Mouse (Mus musculus) frontal cortex, postnatal 10 days (tissue): Measurements from ENCODE around the gene 2700049A03Rik.
A peak's percentile ranks its signal among the peaks of the same experiment; 100 is the strongest.
"Not testable (repeated sequence)": the region's sequence is repeated elsewhere in the genome, so short reads cannot be mapped to it uniquely, and the experiment has no call there.

Experiments
- DNase-seq, 2 experiments: peaks; one replicate each; pipeline ENCODE4 v3.0.0; 2022; ENCODE audit warnings: low spot score in 2 of 2, mixed read lengths in 1 of 2

Gene 2700049A03Rik

GRCm38 (mm10) chr12:71136130-71136973 lies at the start of gene 2700049A03Rik, which contains the start of gene Timm9:
2700049A03Rik (plus strand) TSS chr12:71136848.
Timm9 (minus strand) TSS chr12:71136684.
- peak; percentile 53 to 76 for DNase-seq

GRCm38 (mm10) chr12:71104275-71104674 lies 32.4 kb upstream of the 2700049A03Rik start:
- not testable (repeated sequence) for DNase-seq

- no peak for DNase-seq
These were observed 29.4 kb upstream of the 2700049A03Rik start for GRCm38 (mm10) chr12:71107216-71107771.

GRCm38 (mm10) chr12:71111331-71111730 lies 25.3 kb upstream of the 2700049A03Rik start, which contains the start of gene Tomm20l:
Tomm20l (plus strand) TSS chr12:71111428.
- DNase-seq = no peak

- DNase-seq = no peak
These were observed 23.6 kb upstream of the 2700049A03Rik start for GRCm38 (mm10) chr12:71113074-71113473.

GRCm38 (mm10) chr12:71113675-71114288 lies 22.9 kb upstream of the 2700049A03Rik start:
- DNase-seq = peak; percentile 46 to 67

GRCm38 (mm10) chr12:71116411-71116810 lies 20.2 kb upstream of the 2700049A03Rik start:
- DNase-seq = no peak

GRCm38 (mm10) chr12:71122731-71123130 lies 13.9 kb upstream of the 2700049A03Rik start:
- DNase-seq = no peak

- DNase-seq = no peak
These were observed 13.4 kb upstream of the 2700049A03Rik start for GRCm38 (mm10) chr12:71123286-71123685.

- DNase-seq = no peak
These were observed 1.1 kb upstream of the 2700049A03Rik start for GRCm38 (mm10) chr12:71135581-71135980.

GRCm38 (mm10) chr12:71136974-71137491 lies 385 bp downstream of the 2700049A03Rik start:
- peak; percentile 33 to 73 for DNase-seq

GRCm38 (mm10) chr12:71137686-71138085 lies 1.0 kb downstream of the 2700049A03Rik start:
- no peak for DNase-seq

GRCm38 (mm10) chr12:71139258-71139828 lies 2.7 kb downstream of the 2700049A03Rik start:
- no peak for DNase-seq

GRCm38 (mm10) chr12:71141189-71141588 lies 4.5 kb downstream of the 2700049A03Rik start:
- DNase-seq = no peak

GRCm38 (mm10) chr12:71147641-71148040 lies 11.0 kb downstream of the 2700049A03Rik start:
- DNase-seq = no peak

- no peak for DNase-seq
These were observed 12.2 kb downstream of the 2700049A03Rik start for GRCm38 (mm10) chr12:71148801-71149200.

GRCm38 (mm10) chr12:71149456-71149855 lies 12.8 kb downstream of the 2700049A03Rik start:
- no peak for DNase-seq

GRCm38 (mm10) chr12:71150167-71150566 lies 13.5 kb downstream of the 2700049A03Rik start:
- DNase-seq = no peak

- DNase-seq = no peak
These were observed 18.3 kb downstream of the 2700049A03Rik start for GRCm38 (mm10) chr12:71154979-71155378.

GRCm38 (mm10) chr12:71157974-71158373 lies 21.3 kb downstream of the 2700049A03Rik start:
- no peak for DNase-seq

GRCm38 (mm10) chr12:71164410-71164809 lies 27.8 kb downstream of the 2700049A03Rik start:
- DNase-seq = no peak

- DNase-seq = no peak
These were observed 33.3 kb downstream of the 2700049A03Rik start for GRCm38 (mm10) chr12:71169911-71170310.
